Comparison of ENCODE assay signal across 25 mouse cellular contexts in the genomic region with DNA sequence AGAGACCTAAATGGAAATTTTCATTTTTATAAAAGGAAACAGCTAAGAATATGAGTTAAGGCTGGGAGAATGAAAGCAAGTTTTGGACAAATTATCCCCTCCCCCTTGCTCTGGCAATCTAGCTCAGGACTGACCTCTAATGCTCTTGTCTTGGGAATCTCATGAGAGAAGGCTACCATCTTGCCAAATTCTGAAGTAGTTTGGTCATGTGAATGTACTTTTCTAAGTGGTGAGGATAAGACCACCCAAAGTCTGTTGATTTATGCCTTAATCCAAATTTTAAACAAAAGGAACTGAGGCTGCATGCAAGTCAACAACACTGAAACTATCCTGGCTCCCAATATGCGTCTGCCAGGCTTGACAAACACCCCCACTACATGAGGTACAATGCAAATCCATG.
DNase-seq lines count a peak whose midpoint lies in the region; ATAC-seq and TF ChIP-seq lines count a peak whose summit lies in the region.
"Had no signal": no experiment of that assay in that cellular context is flagged by ENCODE, and none has a peak within 500 bp of the region (broad histone marks: within the 10 kb centered on the region; RNA-seq: fewer than 3 reads in every experiment).

No protein-coding gene starts in this region.

- H3K9ac ChIP-seq in embryonic facial prominence, embryonic 14.5 days (ENCODE audit: low read depth, low read length): no peak overlapping the region
- no peak overlapping the region for H3K9ac ChIP-seq in heart, adult 2 months (ENCODE audit: low read depth, low read length)
- no peak overlapping the region for H3K9ac ChIP-seq in heart, embryonic 12.5 days
- H3K9ac ChIP-seq: embryonic facial prominence, embryonic 13.5 days; forebrain, embryonic 13.5 days; heart, embryonic 13.5 days; hindbrain, embryonic 14.5 days had no signal

- H3K4me1 ChIP-seq in embryonic facial prominence, embryonic 14.5 days (ENCODE audit: control insufficient read depth, insufficient read depth, low read length): peaks cover 3% of the 10 kb centered on the region; the same call in 1 of the 2 replicates
- no peaks in the 10 kb centered on the region for H3K4me1 ChIP-seq in embryonic facial prominence, embryonic 10.5 days
- H3K4me1 ChIP-seq in heart, adult 2 months (ENCODE audit: control insufficient read depth, insufficient read depth, low read length): peaks cover 2% of the 10 kb centered on the region
- H3K4me1 ChIP-seq in heart, embryonic 12.5 days (replicated peaks): 0 out of 2 replicates have a peak, but pooled peaks cover 4% of the 10 kb centered on the region
- peaks cover 17% of the 10 kb centered on the region for H3K4me1 ChIP-seq in megakaryocyte, embryonic 14.5 days
- H3K4me1 ChIP-seq in small intestine, adult 2 months (ENCODE audit: control insufficient read depth, insufficient read depth, insufficient read length, low read length): no peaks in the 10 kb centered on the region; the same call in 1 of the 2 replicates
- H3K4me1 ChIP-seq: embryonic facial prominence, embryonic 13.5 days; forebrain, embryonic 10.5 days; forebrain, embryonic 13.5 days had no signal

- TF ChIP-seq CTCF in heart, adult 2 months (IDR thresholded peaks at IDR 0.05): no peak
- no peak for TF ChIP-seq CTCF in small intestine, adult 2 months (IDR thresholded peaks at IDR 0.05; ENCODE audit: extremely low read depth, insufficient read length, insufficient replicate concordance, low read depth, low read length)

- 85% methylated on average over 1 of the region's 1 CpGs for WGBS in embryonic facial prominence, embryonic 14.5 days
- WGBS in embryonic facial prominence, embryonic 10.5 days: 85% methylated on average over 1 of the region's 1 CpGs
- WGBS in heart, adult 2 months: 76% methylated on average over 1 of the region's 1 CpGs
- 87% methylated on average over 1 of the region's 1 CpGs for WGBS in heart, embryonic 12.5 days
- WGBS in small intestine, adult 2 months: 85% methylated on average over 1 of the region's 1 CpGs

- no peaks in the 10 kb centered on the region for H3K27me3 ChIP-seq in embryonic facial prominence, embryonic 14.5 days (replicated peaks; ENCODE audit: control insufficient read depth, insufficient read depth, low read length)
- H3K27me3 ChIP-seq in embryonic facial prominence, embryonic 10.5 days (replicated peaks; ENCODE audit: low read depth, poor library complexity, severe bottlenecking): no peaks in the 10 kb centered on the region
- no peaks in the 10 kb centered on the region for H3K27me3 ChIP-seq in heart, adult 2 months (ENCODE audit: control insufficient read depth, insufficient read depth, low read length)
- H3K27me3 ChIP-seq in heart, embryonic 12.5 days (replicated peaks): no peaks in the 10 kb centered on the region
- no peaks in the 10 kb centered on the region for H3K27me3 ChIP-seq in megakaryocyte, embryonic 14.5 days (replicated peaks)
- no peaks in the 10 kb centered on the region for H3K27me3 ChIP-seq in small intestine, adult 2 months (ENCODE audit: control insufficient read depth, insufficient read depth, low read length)
- H3K27me3 ChIP-seq: embryonic facial prominence, embryonic 13.5 days; forebrain, embryonic 13.5 days; heart, embryonic 13.5 days had no signal

- no peaks in the 10 kb centered on the region for H3K79me2 ChIP-seq in heart, adult 2 months (replicated peaks; ENCODE audit: control insufficient read depth, insufficient read depth, low read length)

- H3K4me3 ChIP-seq in embryonic facial prominence, embryonic 14.5 days (ENCODE audit: low read depth, low read length): no peak overlapping the region
- H3K4me3 ChIP-seq in embryonic facial prominence, embryonic 10.5 days: no peak overlapping the region
- H3K4me3 ChIP-seq in heart, adult 2 months: no peak overlapping the region
- H3K4me3 ChIP-seq in heart, embryonic 12.5 days: no peak overlapping the region
- H3K4me3 ChIP-seq in megakaryocyte, embryonic 14.5 days (replicated peaks): peak overlapping the region; percentile 17
- H3K4me3 ChIP-seq in small intestine, adult 2 months (ENCODE audit: low read depth, low read length): no peak overlapping the region
- H3K4me3 ChIP-seq: embryonic facial prominence, embryonic 13.5 days; forebrain, embryonic 10.5 days; forebrain, embryonic 13.5 days; heart, embryonic 13.5 days had no signal

- no peak for TF ChIP-seq EP300 in heart, adult 2 months (IDR thresholded peaks at IDR 0.05; ENCODE audit: insufficient read depth, low read depth, low read length)

- no peak overlapping the region for H3K27ac ChIP-seq in embryonic facial prominence, embryonic 14.5 days (replicated peaks; ENCODE audit: low read depth, low read length)
- no peak overlapping the region for H3K27ac ChIP-seq in embryonic facial prominence, embryonic 10.5 days (replicated peaks)
- H3K27ac ChIP-seq in heart, adult 2 months: peak overlapping the region; percentile 54
- no peak overlapping the region for H3K27ac ChIP-seq in heart, embryonic 12.5 days (ENCODE audit: poor library complexity, severe bottlenecking)
- H3K27ac ChIP-seq in small intestine, adult 2 months (ENCODE audit: insufficient read depth, low read depth, low read length): peak overlapping the region; percentile 49
- H3K27ac ChIP-seq: embryonic facial prominence, embryonic 13.5 days; forebrain, embryonic 10.5 days; forebrain, embryonic 13.5 days; heart, embryonic 13.5 days; hindbrain, embryonic 14.5 days; hindbrain, postnatal 0 days had no signal

- TF ChIP-seq POLR2A in heart, adult 2 months (IDR thresholded peaks at IDR 0.05; ENCODE audit: insufficient read depth, low read depth, low read length): no peak
- TF ChIP-seq POLR2A in small intestine, adult 2 months (IDR thresholded peaks at IDR 0.05; ENCODE audit: low read depth, low read length): no peak

- no peaks in the 10 kb centered on the region for H3K9me3 ChIP-seq in embryonic facial prominence, embryonic 14.5 days (ENCODE audit: control insufficient read depth, low read length)
- no peaks in the 10 kb centered on the region for H3K9me3 ChIP-seq in embryonic facial prominence, embryonic 10.5 days
- H3K9me3 ChIP-seq in heart, embryonic 12.5 days (replicated peaks): no peaks in the 10 kb centered on the region
- H3K9me3 ChIP-seq in megakaryocyte, embryonic 14.5 days: no peaks in the 10 kb centered on the region
- H3K9me3 ChIP-seq: embryonic facial prominence, embryonic 13.5 days; forebrain, embryonic 10.5 days; forebrain, embryonic 13.5 days; heart, embryonic 13.5 days had no signal

- no peaks in the 10 kb centered on the region for H3K36me3 ChIP-seq in embryonic facial prominence, embryonic 14.5 days (ENCODE audit: control insufficient read depth, insufficient read depth, low read length)
- no peaks in the 10 kb centered on the region for H3K36me3 ChIP-seq in embryonic facial prominence, embryonic 10.5 days (replicated peaks)
- no peaks in the 10 kb centered on the region for H3K36me3 ChIP-seq in heart, adult 2 months (ENCODE audit: control insufficient read depth, insufficient read depth, low read length)
- no peaks in the 10 kb centered on the region for H3K36me3 ChIP-seq in heart, embryonic 12.5 days
- peaks cover 5% of the 10 kb centered on the region for H3K36me3 ChIP-seq in megakaryocyte, embryonic 14.5 days (replicated peaks; ENCODE audit: low read length)
- no peaks in the 10 kb centered on the region for H3K36me3 ChIP-seq in small intestine, adult 2 months (ENCODE audit: control insufficient read depth, insufficient read depth, low read length)
- H3K36me3 ChIP-seq: embryonic facial prominence, embryonic 13.5 days; forebrain, embryonic 10.5 days; heart, embryonic 13.5 days had no signal

- intact Hi-C loops in heart, adult 2 months (cut with DNase I): no loop called here

- no peak overlapping the region for H3K4me2 ChIP-seq in embryonic facial prominence, embryonic 14.5 days (ENCODE audit: low read depth, low read length)
- no peak overlapping the region for H3K4me2 ChIP-seq in heart, embryonic 12.5 days
- H3K4me2 ChIP-seq: embryonic facial prominence, embryonic 13.5 days; forebrain, embryonic 13.5 days; heart, embryonic 13.5 days; hindbrain, embryonic 14.5 days had no signal

- ATAC-seq in embryonic facial prominence, embryonic 14.5 days (ENCODE audit: low read depth): no peak; the same call in 1 of the 2 replicates
- no peak for ATAC-seq in heart, embryonic 12.5 days (ENCODE audit: insufficient number of reproducible peaks, low FRiP score)
- ATAC-seq in megakaryocyte, adult 5-6 weeks (ENCODE audit: poor library complexity, severe bottlenecking): no peak
- ATAC-seq: activated CD4-positive, CD25-positive, alpha-beta regulatory T cell, adult 4 months; forebrain, embryonic 13.5 days; forebrain, embryonic 16.5 days; hindbrain, postnatal 0 days; inflammation-experienced regulatory T-cells, adult 6 months had no signal

- DNase-seq in embryonic facial prominence, embryonic 14.5 days (ENCODE audit: low spot score): peak; percentile 35
- no peak for DNase-seq in embryonic facial prominence, embryonic 10.5 days (ENCODE audit: low spot score)
- no peak for DNase-seq in heart, adult 2 months
- no peak for DNase-seq in adrenal gland, adult (ENCODE audit: inconsistent age in 2 of 2, low spot score in 1 of 2)
- DNase-seq: adrenal gland, postnatal 10 days; adrenal gland, postnatal 36 days; cerebellum, adult 18-20 months; cerebellum, adult 9-10 months; cerebellum, postnatal 14 days; gastrocnemius, postnatal 14 days; heart, postnatal 14 days; heart, postnatal 4 days had no signal

Comparison
In these comparisons a context has a peak if more than half of its experiments do, and no peak if none do; other contexts are left out.
1. H3K27ac ChIP-seq: peak in heart, adult 2 months (single experiment) and small intestine, adult 2 months (single experiment); none in embryonic facial prominence, embryonic 14.5 days (single experiment), embryonic facial prominence, embryonic 10.5 days (single experiment) and heart, embryonic 12.5 days (single experiment).